Mouse (Mus musculus): ENCODE data around the gene Prl2b1.

- TF ChIP-seq POLR2A (IDR thresholded peaks at IDR 0.05; ENCODE audit: borderline replicate concordance, extremely low read depth, low read depth, low read length) (no peak), CTCF (IDR thresholded peaks at IDR 0.05; ENCODE audit: insufficient read depth, low read length) (no peak)
Observed at GRCm38 (mm10) chr13:27334989-27335388, 55.7 kb downstream of the Prl2b1 start.

Data from lung, adult 2 months (tissue).